In genomic region chr7:67525886-67526580, GRCm38 (mm10) we compare ENCODE assay signal across 27 mouse cellular contexts.
DNase-seq lines count a peak whose midpoint lies in the region; ATAC-seq and TF ChIP-seq lines count a peak whose summit lies in the region.
"Had no signal": no experiment of that assay in that cellular context is flagged by ENCODE, and none has a peak within 500 bp of the region (broad histone marks: within the 10 kb centered on the region; RNA-seq: fewer than 3 reads in every experiment).

No protein-coding gene starts in this region.

- 70% methylated on average over 3 of the region's 3 CpGs for WGBS in heart, postnatal 0 days
- WGBS in heart, embryonic 11.5 days (ENCODE audit: insufficient replicate concordance), result 77% methylated on average over 3 of the region's 3 CpGs

- H3K27ac ChIP-seq in heart, postnatal 0 days (ENCODE audit: low read depth), result no peak overlapping the region
- H3K27ac ChIP-seq in heart, embryonic 11.5 days (ENCODE audit: low read depth, low read length), result no peak overlapping the region
- H3K27ac ChIP-seq: embryonic facial prominence, embryonic 13.5 days; forebrain, embryonic 10.5 days; heart, embryonic 15.5 days; hindbrain, embryonic 13.5 days; limb, embryonic 13.5 days; midbrain, embryonic 10.5 days; midbrain, embryonic 15.5 days; neural tube, embryonic 12.5 days had no signal

- no peak for TF ChIP-seq EP300 in heart, postnatal 0 days (IDR thresholded peaks at IDR 0.05; ENCODE audit: low read depth)

- no peaks in the 10 kb centered on the region for H3K9me3 ChIP-seq in heart, postnatal 0 days (replicated peaks; ENCODE audit: control insufficient read depth, low read length)
- no peaks in the 10 kb centered on the region for H3K9me3 ChIP-seq in heart, embryonic 11.5 days (replicated peaks; ENCODE audit: control insufficient read depth, low read length)
- H3K9me3 ChIP-seq: embryonic facial prominence, embryonic 13.5 days; forebrain, embryonic 10.5 days; heart, embryonic 15.5 days; hindbrain, embryonic 13.5 days; limb, embryonic 13.5 days; midbrain, embryonic 10.5 days; midbrain, embryonic 15.5 days; neural tube, embryonic 12.5 days had no signal

- 0 out of 2 replicates have a peak, but pooled peaks cover 4% of the 10 kb centered on the region for H3K36me3 ChIP-seq in heart, postnatal 0 days (replicated peaks; ENCODE audit: control insufficient read depth, insufficient read depth, low read length)
- H3K36me3 ChIP-seq in heart, embryonic 11.5 days (ENCODE audit: control insufficient read depth, insufficient read depth, low read length), result no peaks in the 10 kb centered on the region
- H3K36me3 ChIP-seq: embryonic facial prominence, embryonic 13.5 days; forebrain, embryonic 10.5 days; heart, embryonic 15.5 days; limb, embryonic 13.5 days; midbrain, embryonic 10.5 days; midbrain, embryonic 15.5 days had no signal

- H3K4me3 ChIP-seq in heart, postnatal 0 days (ENCODE audit: low read depth, low read length), result no peak overlapping the region
- no peak overlapping the region for H3K4me3 ChIP-seq in heart, embryonic 11.5 days (ENCODE audit: low read depth, low read length)
- H3K4me3 ChIP-seq: embryonic facial prominence, embryonic 13.5 days; forebrain, embryonic 10.5 days; heart, embryonic 15.5 days; hindbrain, embryonic 13.5 days; limb, embryonic 13.5 days; midbrain, embryonic 10.5 days; midbrain, embryonic 15.5 days; neural tube, embryonic 12.5 days had no signal

- no peak overlapping the region for H3K4me2 ChIP-seq in heart, postnatal 0 days (ENCODE audit: low read depth, low read length)
- no peak overlapping the region for H3K4me2 ChIP-seq in heart, embryonic 11.5 days
- H3K4me2 ChIP-seq: embryonic facial prominence, embryonic 13.5 days; heart, embryonic 15.5 days; hindbrain, embryonic 13.5 days; limb, embryonic 13.5 days; liver, embryonic 11.5 days; midbrain, embryonic 15.5 days; neural tube, embryonic 12.5 days had no signal

- H3K27me3 ChIP-seq in heart, postnatal 0 days (ENCODE audit: control insufficient read depth, insufficient read depth, low read length), result no peaks in the 10 kb centered on the region
- no peaks in the 10 kb centered on the region for H3K27me3 ChIP-seq in heart, embryonic 11.5 days (ENCODE audit: control insufficient read depth, insufficient read depth, low read length)
- H3K27me3 ChIP-seq: embryonic facial prominence, embryonic 13.5 days; heart, embryonic 15.5 days; hindbrain, embryonic 13.5 days; limb, embryonic 13.5 days; midbrain, embryonic 15.5 days; neural tube, embryonic 12.5 days had no signal

- no peak for DNase-seq in heart, postnatal 0 days (ENCODE audit: low spot score)
- peak; percentile 6 for DNase-seq in 3T3-L1 (ENCODE audit: low read depth, low spot score)
- DNase-seq in embryo, embryonic 10 days (ENCODE audit: low spot score), result no peak
- DNase-seq in adrenal gland, postnatal 25 days, result no peak
- DNase-seq: adrenal gland, postnatal 36 days; cerebellum, adult 2 months; cerebellum, postnatal 25 days; forebrain, postnatal 0 days; heart, postnatal 4 days; kidney, postnatal 25 days; right cerebral cortex, adult 18-20 months; spleen, adult 18-20 months; thymus, adult 2 months; thymus, postnatal 4 days had no signal

- peaks cover 20% of the 10 kb centered on the region for H3K4me1 ChIP-seq in heart, postnatal 0 days (ENCODE audit: control insufficient read depth, insufficient read depth)
- peaks cover 20% of the 10 kb centered on the region for H3K4me1 ChIP-seq in heart, embryonic 11.5 days (ENCODE audit: control insufficient read depth, insufficient read depth, low read length)

- peak; percentile 24; the same call in 1 of the 2 replicates for ATAC-seq in heart, postnatal 0 days (ENCODE audit: insufficient read depth, low read depth)
- no peak for ATAC-seq in heart, embryonic 11.5 days (replicated peaks; ENCODE audit: insufficient number of reproducible peaks, low FRiP score, low TSS enrichment)
- peak; percentile 54 for ATAC-seq in granulocyte monocyte progenitor cell, adult 5-6 weeks (replicated peaks; ENCODE audit: poor library complexity, severe bottlenecking)
- ATAC-seq in monocyte, adult 5-6 weeks (replicated peaks; ENCODE audit: insufficient number of reproducible peaks, low FRiP score, low TSS enrichment, poor library complexity, severe bottlenecking), result 0 out of 2 replicates have a peak, but pooled peaks have one; percentile 28
- ATAC-seq: forebrain, postnatal 0 days; intestine, postnatal 0 days; midbrain, embryonic 15.5 days had no signal

- no peak overlapping the region for H3K9ac ChIP-seq in heart, postnatal 0 days (replicated peaks; ENCODE audit: low read depth, low read length)
- no peak overlapping the region for H3K9ac ChIP-seq in heart, embryonic 11.5 days (ENCODE audit: low read depth, low read length)
- H3K9ac ChIP-seq: embryonic facial prominence, embryonic 13.5 days; forebrain, postnatal 0 days; heart, embryonic 15.5 days; hindbrain, embryonic 13.5 days; limb, embryonic 13.5 days; midbrain, embryonic 15.5 days; neural tube, embryonic 12.5 days had no signal

- no peak for TF ChIP-seq CTCF in heart, postnatal 0 days (IDR thresholded peaks at IDR 0.05; ENCODE audit: low read depth)
